Mouse (Mus musculus): Measurements from ENCODE around the gene Med24. TPM values are rescaled to one million over a fixed set of nuclear protein-coding genes. Genes with fewer than 3 reads are reported as not detected.
"Not testable (repeated sequence)": the region's sequence is repeated elsewhere in the genome, so short reads cannot be mapped to it uniquely, and the experiment has no call there.

Med24 gene
- polyA plus RNA-seq, 1 experiment from 2014 or later = 90.3 TPM

DNA sequence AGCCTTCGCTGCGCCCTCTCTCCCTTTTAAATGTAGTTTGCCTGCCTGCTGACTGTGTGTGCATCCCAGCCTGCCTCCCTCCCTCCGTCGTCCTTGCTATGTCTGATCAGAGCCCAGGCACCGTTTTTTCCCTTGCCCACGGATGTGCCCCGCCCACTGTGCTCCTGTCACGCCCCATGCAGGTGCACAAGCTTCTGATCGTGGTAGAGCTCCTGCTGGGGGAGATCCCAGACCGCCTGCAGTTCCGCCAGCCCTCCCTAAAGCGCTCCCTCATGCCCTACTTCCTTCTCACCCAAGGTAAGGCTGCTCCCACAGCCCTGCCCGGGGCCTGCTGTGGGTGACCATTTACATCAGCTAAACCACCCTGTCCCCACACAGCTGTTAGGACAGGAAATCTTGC, 36.0 kb downstream of the Med24 start:
- no peaks in the 10 kb centered on the region for H3K4me1 ChIP-seq (replicated peaks)
- H3K4me3 ChIP-seq (replicated peaks) = no peak overlapping the region
- H3K9me3 ChIP-seq = no peaks in the 10 kb centered on the region
- 74% methylated on average over 13 of the region's 13 CpGs for WGBS
- H3K9ac ChIP-seq (replicated peaks) = no peak overlapping the region
- no peak overlapping the region for H3K27ac ChIP-seq
- peaks cover 83% of the 10 kb centered on the region for H3K36me3 ChIP-seq
- H3K4me2 ChIP-seq (replicated peaks) = no peak overlapping the region
- H3K27me3 ChIP-seq = no peaks in the 10 kb centered on the region
- no peak for ATAC-seq

- H3K4me1 ChIP-seq (replicated peaks) = peaks cover 16% of the 10 kb centered on the region
- H3K9ac ChIP-seq (replicated peaks) = no peak overlapping the region
- H3K36me3 ChIP-seq = peaks cover 76% of the 10 kb centered on the region
- no peaks in the 10 kb centered on the region for H3K9me3 ChIP-seq
- no peak overlapping the region for H3K27ac ChIP-seq
- no peaks in the 10 kb centered on the region for H3K27me3 ChIP-seq
- no peak overlapping the region for H3K4me2 ChIP-seq (replicated peaks)
- no peak for ATAC-seq
- H3K4me3 ChIP-seq (replicated peaks) = no peak overlapping the region
- 92% methylated on average over 8 of the region's 8 CpGs for WGBS
Observed at GRCm38 (mm10) chr11:98688009-98688408, 41.2 kb downstream of the Med24 start.

DNA sequence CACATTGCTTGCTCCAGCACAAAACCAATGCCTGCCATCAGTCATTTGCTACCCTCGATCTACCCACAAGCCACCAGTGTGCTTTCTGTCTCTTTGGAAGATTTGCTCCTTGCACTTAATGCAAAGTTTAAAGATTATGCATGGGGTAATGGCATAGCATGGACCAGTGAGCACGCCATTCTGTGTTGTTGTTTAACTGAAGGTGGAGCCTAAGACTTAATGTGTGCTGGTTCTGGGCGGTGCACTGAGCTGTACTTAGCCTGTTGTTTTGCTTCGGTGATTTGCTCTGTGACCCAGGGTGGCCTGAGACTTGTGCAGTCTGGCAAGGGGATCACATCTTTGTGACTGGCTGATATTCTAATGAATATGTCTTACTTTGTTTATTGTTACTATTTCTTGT, 42.3 kb downstream of the Med24 start:
- peaks cover 16% of the 10 kb centered on the region for H3K4me1 ChIP-seq (replicated peaks)
- 92% methylated on average over 4 of the region's 4 CpGs for WGBS
- H3K4me3 ChIP-seq (replicated peaks) = no peak overlapping the region
- ATAC-seq = no peak
- H3K9ac ChIP-seq (replicated peaks) = no peak overlapping the region
- H3K27me3 ChIP-seq = no peaks in the 10 kb centered on the region
- no peaks in the 10 kb centered on the region for H3K9me3 ChIP-seq
- H3K36me3 ChIP-seq = peaks cover 66% of the 10 kb centered on the region
- no peak overlapping the region for H3K4me2 ChIP-seq (replicated peaks)
- no peak overlapping the region for H3K27ac ChIP-seq

- H3K27me3 ChIP-seq = no peaks in the 10 kb centered on the region
- no peaks in the 10 kb centered on the region for H3K9me3 ChIP-seq
- 92% methylated on average over 9 of the region's 9 CpGs for WGBS
- H3K4me1 ChIP-seq (replicated peaks) = peaks cover 16% of the 10 kb centered on the region
- no peak overlapping the region for H3K4me2 ChIP-seq (replicated peaks)
- H3K9ac ChIP-seq (replicated peaks) = no peak overlapping the region
- no peak overlapping the region for H3K4me3 ChIP-seq (replicated peaks)
- H3K36me3 ChIP-seq = peaks cover 53% of the 10 kb centered on the region
- no peak for ATAC-seq
- no peak overlapping the region for H3K27ac ChIP-seq
Observed at GRCm38 (mm10) chr11:98685642-98686041, 43.6 kb downstream of the Med24 start.

- H3K27ac ChIP-seq = peak overlapping the region; percentile 66
Observed at GRCm38 (mm10) chr11:98682811-98683210, 46.4 kb downstream of the Med24 start.

GRCm38 (mm10) chr11:98681786-98682745, 47.2 kb downstream of the Med24 start, which contains the start of gene Psmd3:
TSS of gene Psmd3 (plus strand) at chr11:98682554.
- peak within 1 kb of the TSS; percentile 79 for H3K4me2 ChIP-seq (replicated peaks)
- H3K27ac ChIP-seq = peak within 1 kb of the TSS; percentile 71
- H3K9ac ChIP-seq (replicated peaks) = peak within 1 kb of the TSS; percentile 99
- H3K9me3 ChIP-seq = no peaks in the 10 kb centered on the region
- peaks cover 16% of the 10 kb centered on the region for H3K4me1 ChIP-seq (replicated peaks)
- ATAC-seq = peak; percentile 97
- peak within 1 kb of the TSS; percentile 94 for H3K4me3 ChIP-seq (replicated peaks)
- H3K36me3 ChIP-seq = peaks cover 21% of the 10 kb centered on the region
- WGBS = 5% methylated on average over 45 of the region's 45 CpGs
- H3K27me3 ChIP-seq = no peaks in the 10 kb centered on the region

More at GRCm38 (mm10) chr11:98682811-98683210, 46.4 kb downstream of the Med24 start:
- peak overlapping the region; percentile 94 for H3K4me3 ChIP-seq (replicated peaks)
- peaks cover 16% of the 10 kb centered on the region for H3K4me1 ChIP-seq (replicated peaks)
- WGBS = under 1% methylated on average over 23 of the region's 23 CpGs
- H3K36me3 ChIP-seq = peaks cover 29% of the 10 kb centered on the region
- H3K4me2 ChIP-seq (replicated peaks) = peak overlapping the region; percentile 79
- peak; percentile 34; the same call in 1 of the 2 replicates for ATAC-seq
- no peaks in the 10 kb centered on the region for H3K9me3 ChIP-seq
- no peaks in the 10 kb centered on the region for H3K27me3 ChIP-seq
- peak overlapping the region; percentile 99 for H3K9ac ChIP-seq (replicated peaks)

- Histone ChIP-seq H3K4me1 (replicated peaks) (peaks cover 16% of the 10 kb centered on the region), H3K9me3 (no peaks in the 10 kb centered on the region), H3K36me3 (peaks cover 12% of the 10 kb centered on the region), H3K27me3 (no peaks in the 10 kb centered on the region), H3K4me2 (replicated peaks) (no peak overlapping the region), H3K4me3 (replicated peaks) (no peak overlapping the region), H3K9ac (replicated peaks) (no peak overlapping the region), H3K27ac (no peak overlapping the region)
- ATAC-seq = no peak
- 85% methylated on average over 4 of the region's 4 CpGs for WGBS
Observed at GRCm38 (mm10) chr11:98681186-98681585, 48.0 kb downstream of the Med24 start.

DNA sequence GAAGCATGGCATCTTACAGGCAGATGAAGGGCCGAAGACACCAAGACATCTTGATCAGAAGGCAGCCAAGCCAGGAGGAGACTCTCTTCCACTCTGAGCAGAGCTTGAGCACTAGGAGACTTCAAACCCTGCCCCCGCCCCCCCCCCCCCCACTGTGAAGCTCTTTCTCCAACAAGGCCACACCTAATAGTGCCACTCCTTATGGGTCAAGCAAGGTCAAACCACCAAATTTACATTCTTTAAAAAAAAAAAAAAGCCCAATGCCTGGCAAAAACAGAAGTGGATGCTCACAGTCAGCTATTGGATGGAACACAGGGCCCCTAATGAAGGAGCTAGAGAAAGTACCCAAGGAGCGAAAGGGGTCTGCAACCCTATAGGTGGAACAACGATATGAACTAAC, 48.6 kb downstream of the Med24 start:
- not testable (repeated sequence) for H3K27ac ChIP-seq; H3K36me3 ChIP-seq; ATAC-seq; H3K27me3 ChIP-seq; H3K9me3 ChIP-seq; H3K4me3 ChIP-seq (replicated peaks); H3K4me2 ChIP-seq (replicated peaks); H3K9ac ChIP-seq (replicated peaks)
- H3K4me1 ChIP-seq (replicated peaks) = peaks cover 16% of the 10 kb centered on the region
- WGBS = 78% methylated on average over 4 of the region's 4 CpGs

DNA sequence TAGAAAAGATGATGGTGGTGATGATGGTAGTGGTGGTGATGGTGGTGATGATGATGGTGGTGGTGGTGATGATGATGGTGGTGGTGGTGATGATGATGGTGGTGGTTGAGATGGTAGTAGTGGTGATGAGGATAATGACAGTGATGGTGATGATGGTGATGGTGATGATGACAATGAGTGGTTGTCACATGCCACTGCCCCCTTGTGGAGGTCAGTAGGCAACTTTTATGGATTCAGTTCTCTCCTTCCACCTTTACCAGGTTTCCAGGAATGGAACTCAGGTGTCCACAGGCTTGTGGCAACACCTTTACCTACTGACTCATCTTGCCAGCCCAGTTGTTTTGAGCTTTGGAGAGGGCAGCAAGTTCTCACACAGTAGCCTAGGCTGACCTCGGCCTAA, 49.2 kb downstream of the Med24 start:
- H3K9me3 ChIP-seq = no peaks in the 10 kb centered on the region
- no peak for ATAC-seq
- 100% methylated on average over 1 of the region's 1 CpGs for WGBS
- H3K4me2 ChIP-seq (replicated peaks) = no peak overlapping the region
- no peak overlapping the region for H3K4me3 ChIP-seq (replicated peaks)
- H3K9ac ChIP-seq (replicated peaks) = no peak overlapping the region
- H3K4me1 ChIP-seq (replicated peaks) = peaks cover 16% of the 10 kb centered on the region
- H3K27me3 ChIP-seq = no peaks in the 10 kb centered on the region
- H3K36me3 ChIP-seq = peaks cover under 1% of the 10 kb centered on the region; the same call in 1 of the 2 replicates
- no peak overlapping the region for H3K27ac ChIP-seq

GRCm38 (mm10) chr11:98675829-98676363, 53.3 kb downstream of the Med24 start:
- Histone ChIP-seq H3K4me3 (replicated peaks) (no peak overlapping the region), H3K27ac (no peak overlapping the region), H3K4me2 (replicated peaks) (no peak overlapping the region), H3K27me3 (peaks cover 4% of the 10 kb centered on the region; the same call in 1 of the 2 replicates), H3K9me3 (no peaks in the 10 kb centered on the region), H3K4me1 (replicated peaks) (no peaks in the 10 kb centered on the region), H3K9ac (replicated peaks) (no peak overlapping the region), H3K36me3 (no peaks in the 10 kb centered on the region)
- 51% methylated on average over 7 of the region's 7 CpGs for WGBS
- no peak for ATAC-seq

DNA sequence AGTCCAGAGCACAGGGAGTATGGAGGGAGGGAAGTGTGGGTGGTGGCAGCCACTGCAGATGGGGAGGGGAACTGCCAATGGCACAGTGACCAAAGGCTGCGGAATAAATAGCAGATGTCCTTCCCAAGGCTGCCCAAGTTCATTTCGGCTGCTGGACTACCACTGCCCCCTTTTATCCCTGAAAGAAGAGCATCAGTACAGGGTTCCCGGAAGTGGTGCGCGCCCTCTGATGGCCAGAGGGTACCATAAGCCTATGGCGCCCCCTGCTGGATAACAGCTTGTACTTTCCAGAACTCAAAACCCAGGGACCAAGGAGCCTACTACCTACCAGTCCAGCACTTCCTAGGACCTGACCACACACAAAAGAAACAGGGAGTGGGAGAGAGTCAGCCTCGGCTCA, 56.1 kb downstream of the Med24 start:
- peak; percentile 63; the same call in 1 of the 2 replicates for ATAC-seq
- peaks cover 18% of the 10 kb centered on the region; the same call in 1 of the 2 replicates for H3K27me3 ChIP-seq
- H3K4me3 ChIP-seq (replicated peaks); H3K36me3 ChIP-seq; H3K4me1 ChIP-seq (replicated peaks); H3K9me3 ChIP-seq; H3K27ac ChIP-seq; H3K9ac ChIP-seq (replicated peaks); H3K4me2 ChIP-seq (replicated peaks): not testable (repeated sequence)
- WGBS = 12% methylated on average over 7 of the region's 7 CpGs

DNA sequence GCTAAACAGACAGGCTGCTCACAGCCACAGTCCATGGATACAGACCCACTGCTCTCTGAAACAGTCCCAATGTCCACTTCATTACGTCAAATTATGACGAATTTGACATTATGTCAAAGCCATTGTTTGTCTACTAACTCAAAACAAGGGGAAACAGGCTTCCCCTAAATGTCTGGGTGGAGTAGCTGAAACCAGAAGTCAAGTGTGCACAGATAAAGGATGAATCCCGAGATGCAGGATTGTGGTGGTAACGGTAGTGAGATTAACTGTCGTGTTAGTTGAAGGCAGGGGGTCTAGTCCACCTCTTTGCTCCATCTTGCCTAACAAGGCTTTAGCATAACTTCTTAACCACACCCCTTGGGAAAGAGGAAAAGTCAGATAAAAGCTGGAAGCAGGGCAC, 56.8 kb downstream of the Med24 start:
- Histone ChIP-seq H3K4me2 (replicated peaks) (no peak overlapping the region), H3K4me1 (replicated peaks) (no peaks in the 10 kb centered on the region), H3K4me3 (replicated peaks) (no peak overlapping the region), H3K9me3 (no peaks in the 10 kb centered on the region), H3K36me3 (no peaks in the 10 kb centered on the region), H3K27me3 (peaks cover 24% of the 10 kb centered on the region), H3K27ac (no peak overlapping the region), H3K9ac (replicated peaks) (no peak overlapping the region)
- no peak for ATAC-seq
- 91% methylated on average over 5 of the region's 5 CpGs for WGBS

Measured in midbrain, embryonic 13.5 days (tissue).